Comparison of ENCODE assay signal across 7 mouse cellular contexts in genomic region chr2:155308936-155309592, GRCm38 (mm10). TPM values are rescaled to one million over a fixed set of nuclear protein-coding genes. Genes with fewer than 3 reads are reported as not detected.
DNase-seq lines count a peak whose midpoint lies in the region; ATAC-seq and TF ChIP-seq lines count a peak whose summit lies in the region.

No protein-coding gene starts in this region.

- TF ChIP-seq POLR2A in ES-Bruce4 (IDR thresholded peaks at IDR 0.05; ENCODE audit: insufficient read depth, low read length): no peak

- 28% methylated on average over 3 of the region's 3 CpGs for WGBS in heart, embryonic 13.5 days
- 56% methylated on average over 3 of the region's 3 CpGs for WGBS in limb, embryonic 12.5 days

- peak; percentile 34 for DNase-seq in 3134 (ENCODE audit: extremely low read depth, insufficient read length, low spot score)
- DNase-seq in embryo, embryonic 9.5 days (ENCODE audit: extremely low spot score): peak; percentile 47
- DNase-seq in retina, postnatal 1 day: peak; percentile 84
- no peak for DNase-seq in thymus, postnatal 10 days (ENCODE audit: low spot score in 2 of 2)

- peaks cover 3% of the 10 kb centered on the region; the same call in 1 of the 2 replicates for H3K9me3 ChIP-seq in ES-Bruce4 (replicated peaks; ENCODE audit: control insufficient read depth, insufficient read depth, low read length, poor library complexity, severe bottlenecking)
- no peaks in the 10 kb centered on the region for H3K9me3 ChIP-seq in heart, embryonic 13.5 days
- no peaks in the 10 kb centered on the region for H3K9me3 ChIP-seq in limb, embryonic 12.5 days

- no peak for TF ChIP-seq EP300 in ES-Bruce4 (IDR thresholded peaks at IDR 0.05; ENCODE audit: insufficient read depth, low read depth, low read length)

- no peaks in the 10 kb centered on the region for H3K27me3 ChIP-seq in ES-Bruce4 (ENCODE audit: control insufficient read depth, insufficient read depth, low read length, poor library complexity, severe bottlenecking)
- no peaks in the 10 kb centered on the region for H3K27me3 ChIP-seq in heart, embryonic 13.5 days (replicated peaks)
- no peaks in the 10 kb centered on the region for H3K27me3 ChIP-seq in limb, embryonic 12.5 days

- no peak overlapping the region for H3K9ac ChIP-seq in ES-Bruce4 (ENCODE audit: low read depth, poor library complexity, severe bottlenecking)
- peak overlapping the region; percentile 11; the same call in 1 of the 2 replicates for H3K9ac ChIP-seq in heart, embryonic 13.5 days
- H3K9ac ChIP-seq in limb, embryonic 12.5 days (replicated peaks): no peak overlapping the region

- no peak for ATAC-seq in heart, embryonic 13.5 days (ENCODE audit: extremely low read depth, insufficient number of reproducible peaks, low FRiP score, low TSS enrichment)
- ATAC-seq in limb, embryonic 12.5 days (ENCODE audit: insufficient number of reproducible peaks, insufficient read depth, low FRiP score, low TSS enrichment, low read depth): peak; percentile 26; the same call in 1 of the 2 replicates

- H3K4me1 ChIP-seq in ES-Bruce4 (ENCODE audit: control insufficient read depth, insufficient read depth, low read length): no peaks in the 10 kb centered on the region
- H3K4me1 ChIP-seq in heart, embryonic 13.5 days: peaks cover 14% of the 10 kb centered on the region
- peaks cover 4% of the 10 kb centered on the region; the same call in 1 of the 2 replicates for H3K4me1 ChIP-seq in limb, embryonic 12.5 days (replicated peaks)

- no peak overlapping the region; the same call in 1 of the 2 replicates for H3K4me2 ChIP-seq in heart, embryonic 13.5 days
- H3K4me2 ChIP-seq in limb, embryonic 12.5 days: no peak overlapping the region

- no peaks in the 10 kb centered on the region for H3K36me3 ChIP-seq in ES-Bruce4 (ENCODE audit: control insufficient read depth, insufficient read depth, low read length, poor library complexity, severe bottlenecking)
- H3K36me3 ChIP-seq in heart, embryonic 13.5 days: peaks cover 61% of the 10 kb centered on the region
- peaks cover 50% of the 10 kb centered on the region for H3K36me3 ChIP-seq in limb, embryonic 12.5 days

- peak; percentile 18 for TF ChIP-seq CTCF in ES-Bruce4 (IDR thresholded peaks at IDR 0.05; ENCODE audit: low read depth, low read length)

- no peak overlapping the region for H3K4me3 ChIP-seq in ES-Bruce4 (ENCODE audit: low read depth, low read length)
- H3K4me3 ChIP-seq in heart, embryonic 13.5 days: no peak overlapping the region
- H3K4me3 ChIP-seq in limb, embryonic 12.5 days (replicated peaks): no peak overlapping the region

- H3K27ac ChIP-seq in ES-Bruce4 (ENCODE audit: insufficient read depth, low read length): peak overlapping the region; percentile 37; the same call in 1 of the 2 replicates
- H3K27ac ChIP-seq in heart, embryonic 13.5 days (replicated peaks): peak overlapping the region; percentile 74
- no peak overlapping the region; the same call in 1 of the 2 replicates for H3K27ac ChIP-seq in limb, embryonic 12.5 days

RNA-seq across cellular contexts. Expression of gene Map1lc3a, which starts 33.0 kb away (rescaled TPM):
- polyA plus RNA-seq in ES-Bruce4 (2011; ENCODE audit: insufficient read depth, insufficient read length, low read depth, missing spikeins): 51.5 and 59.2 TPM in 2 replicates
- 297 and 329 TPM in 2 replicates for polyA plus RNA-seq in heart, embryonic 13.5 days (2015; fragmentation: Nextera tagmentation; extraction: Ambion mirVana)
- polyA plus RNA-seq in limb, embryonic 12.5 days (2016; fragmentation: Nextera tagmentation; extraction: Ambion mirVana): 163 and 169 TPM in 2 replicates

RNA-seq across cellular contexts. Expression of gene Pigu, which starts 48.2 kb away (rescaled TPM):
- 36.9 and 44.1 TPM in 2 replicates for polyA plus RNA-seq in ES-Bruce4 (2011; ENCODE audit: insufficient read depth, insufficient read length, low read depth, missing spikeins)
- 53.2 and 58.8 TPM in 2 replicates for polyA plus RNA-seq in heart, embryonic 13.5 days (2015; fragmentation: Nextera tagmentation; extraction: Ambion mirVana)
- polyA plus RNA-seq in limb, embryonic 12.5 days (2016; fragmentation: Nextera tagmentation; extraction: Ambion mirVana): 41.0 and 47.0 TPM in 2 replicates

Comparison
In these comparisons a context has a peak if more than half of its experiments do, and no peak if none do; other contexts are left out.
1. DNase-seq: peak in 3134 (single experiment), embryo, embryonic 9.5 days (single experiment) and retina, postnatal 1 day (single experiment); none in thymus, postnatal 10 days (0 of 2).